Mouse (Mus musculus): Measurements from ENCODE around the gene Gm5108. TPM values are rescaled to one million over a fixed set of nuclear protein-coding genes. Genes with fewer than 3 reads are reported as not detected.

Gene Gm5108
- total RNA-seq, 2 experiments from 2014 or later, result not detected

DNA sequence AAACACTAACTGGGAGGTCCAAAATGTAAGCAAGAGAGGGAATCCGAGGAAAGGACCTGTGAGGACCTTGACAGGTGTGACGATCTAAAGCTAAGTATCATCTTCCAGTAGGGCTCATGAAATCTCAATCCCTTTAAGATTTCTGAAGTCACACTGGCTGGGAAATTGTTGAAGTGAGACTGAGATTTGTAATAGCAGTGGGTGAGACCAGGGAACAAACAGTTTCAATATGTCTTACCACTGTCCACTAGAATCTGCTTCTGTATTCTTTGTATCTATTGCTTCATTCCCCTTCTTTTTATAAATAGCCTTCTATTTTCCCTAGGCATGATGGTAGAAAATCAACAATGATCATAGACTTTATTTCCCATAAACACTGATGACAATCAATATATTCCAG is 79.4 kb downstream of the Gm5108 start:
- no peak for DNase-seq (ENCODE audit: low spot score in 2 of 2)

Other genes starting within 250 kb of the Gm5108 start
- gene Atp8a1, start 94.2 kb upstream of the Gm5108 start, total RNA-seq (2021), result 100 to 1,000 TPM; 141 to 150 TPM
- gene Gm21905, start 4.8 kb downstream of the Gm5108 start, total RNA-seq (2021), result not detected
- gene Grxcr1, start 90.2 kb downstream of the Gm5108 start, total RNA-seq (2021), result not detected